Mouse (Mus musculus): Measurements from ENCODE around the gene Rere. TPM values are rescaled to one million over a fixed set of nuclear protein-coding genes. Genes with fewer than 3 reads are reported as not detected.

The Rere gene
- total and polyA plus RNA-seq, 3 experiments: 19.3 to 46.4 (median 39.0) TPM

- Histone ChIP-seq H3K4me1 (ENCODE audit: control insufficient read depth, insufficient read depth, low read length) (no peaks in the 10 kb centered on the region), H3K4me3 (no peak overlapping the region), H3K27ac (no peak overlapping the region), H3K36me3 (ENCODE audit: control insufficient read depth, insufficient read depth, low read length) (no peaks in the 10 kb centered on the region), H3K9ac (ENCODE audit: low read depth, low read length) (no peak overlapping the region), H3K79me2 (replicated peaks; ENCODE audit: control insufficient read depth, insufficient read depth, low read length) (no peaks in the 10 kb centered on the region), H3K27me3 (ENCODE audit: control insufficient read depth, insufficient read depth, low read length) (no peaks in the 10 kb centered on the region)
- DNase-seq: no peak
- 60% methylated on average over 11 of the region's 11 CpGs for WGBS
- intact Hi-C loops (cut with DNase I): loop anchor here (5.0 to 10.0 kb wide), 2 partner anchors 282 to 374 kb away; no protein-coding TSS in a partner anchor
- TF ChIP-seq POLR2A (IDR thresholded peaks at IDR 0.05; ENCODE audit: insufficient read depth, low read depth, low read length) (no peak), EP300 (IDR thresholded peaks at IDR 0.05; ENCODE audit: insufficient read depth, low read depth, low read length) (no peak), CTCF (IDR thresholded peaks at IDR 0.05) (no peak)
Observed at GRCm38 (mm10) chr4:150629266-150629665, 347.8 kb downstream of the Rere start.

GRCm38 (mm10) chr4:150635568-150635967 is 354.1 kb downstream of the Rere start:
- Histone ChIP-seq H3K27me3 (ENCODE audit: control insufficient read depth, insufficient read depth, low read length) (no peaks in the 10 kb centered on the region), H3K9ac (ENCODE audit: low read depth, low read length) (no peak overlapping the region), H3K4me1 (ENCODE audit: control insufficient read depth, insufficient read depth, low read length) (no peaks in the 10 kb centered on the region), H3K27ac (no peak overlapping the region), H3K36me3 (ENCODE audit: control insufficient read depth, insufficient read depth, low read length) (no peaks in the 10 kb centered on the region), H3K4me3 (no peak overlapping the region), H3K79me2 (replicated peaks; ENCODE audit: control insufficient read depth, insufficient read depth, low read length) (no peaks in the 10 kb centered on the region)
- no peak for TF ChIP-seq POLR2A (IDR thresholded peaks at IDR 0.05; ENCODE audit: insufficient read depth, low read depth, low read length)
- no peak for TF ChIP-seq CTCF (IDR thresholded peaks at IDR 0.05)
- TF ChIP-seq EP300 (IDR thresholded peaks at IDR 0.05; ENCODE audit: insufficient read depth, low read depth, low read length): no peak
- DNase-seq: no peak
- WGBS: 73% methylated on average over 10 of the region's 10 CpGs
- intact Hi-C loops (cut with DNase I): no loop called here

- Histone ChIP-seq H3K27ac (no peak overlapping the region), H3K4me1 (ENCODE audit: control insufficient read depth, insufficient read depth, low read length) (no peaks in the 10 kb centered on the region), H3K36me3 (ENCODE audit: control insufficient read depth, insufficient read depth, low read length) (no peaks in the 10 kb centered on the region), H3K9ac (ENCODE audit: low read depth, low read length) (no peak overlapping the region), H3K4me3 (no peak overlapping the region), H3K79me2 (replicated peaks; ENCODE audit: control insufficient read depth, insufficient read depth, low read length) (no peaks in the 10 kb centered on the region), H3K27me3 (ENCODE audit: control insufficient read depth, insufficient read depth, low read length) (no peaks in the 10 kb centered on the region)
- intact Hi-C loops (cut with DNase I): no loop called here
- no peak for DNase-seq
- 89% methylated on average over 6 of the region's 6 CpGs for WGBS
- no peak for TF ChIP-seq EP300 (IDR thresholded peaks at IDR 0.05; ENCODE audit: insufficient read depth, low read depth, low read length)
- no peak for TF ChIP-seq POLR2A (IDR thresholded peaks at IDR 0.05; ENCODE audit: insufficient read depth, low read depth, low read length)
- no peak for TF ChIP-seq CTCF (IDR thresholded peaks at IDR 0.05)
Observed at GRCm38 (mm10) chr4:150636635-150637034, 355.2 kb downstream of the Rere start.

GRCm38 (mm10) chr4:150644299-150644698 is 362.9 kb downstream of the Rere start:
- Histone ChIP-seq H3K4me1 (ENCODE audit: control insufficient read depth, insufficient read depth, low read length) (no peaks in the 10 kb centered on the region), H3K4me3 (no peak overlapping the region), H3K9ac (ENCODE audit: low read depth, low read length) (no peak overlapping the region), H3K79me2 (replicated peaks; ENCODE audit: control insufficient read depth, insufficient read depth, low read length) (no peaks in the 10 kb centered on the region), H3K27me3 (ENCODE audit: control insufficient read depth, insufficient read depth, low read length) (no peaks in the 10 kb centered on the region), H3K36me3 (ENCODE audit: control insufficient read depth, insufficient read depth, low read length) (no peaks in the 10 kb centered on the region), H3K27ac (no peak overlapping the region)
- TF ChIP-seq EP300 (IDR thresholded peaks at IDR 0.05; ENCODE audit: insufficient read depth, low read depth, low read length): no peak
- TF ChIP-seq POLR2A (IDR thresholded peaks at IDR 0.05; ENCODE audit: insufficient read depth, low read depth, low read length): no peak
- no peak for TF ChIP-seq CTCF (IDR thresholded peaks at IDR 0.05)
- intact Hi-C loops (cut with DNase I): no loop called here
- DNase-seq: no peak
- WGBS: 88% methylated on average over 9 of the region's 9 CpGs

GRCm38 (mm10) chr4:150649327-150649726 is 367.9 kb downstream of the Rere start:
- TF ChIP-seq EP300 (IDR thresholded peaks at IDR 0.05; ENCODE audit: insufficient read depth, low read depth, low read length) (no peak), POLR2A (IDR thresholded peaks at IDR 0.05; ENCODE audit: insufficient read depth, low read depth, low read length) (no peak), CTCF (IDR thresholded peaks at IDR 0.05) (no peak)
- Histone ChIP-seq H3K9ac (ENCODE audit: low read depth, low read length) (no peak overlapping the region), H3K4me1 (ENCODE audit: control insufficient read depth, insufficient read depth, low read length) (no peaks in the 10 kb centered on the region), H3K27me3 (ENCODE audit: control insufficient read depth, insufficient read depth, low read length) (peaks cover 4% of the 10 kb centered on the region; the same call in 1 of the 2 replicates), H3K4me3 (no peak overlapping the region), H3K79me2 (replicated peaks; ENCODE audit: control insufficient read depth, insufficient read depth, low read length) (no peaks in the 10 kb centered on the region), H3K36me3 (ENCODE audit: control insufficient read depth, insufficient read depth, low read length) (no peaks in the 10 kb centered on the region), H3K27ac (no peak overlapping the region)
- intact Hi-C loops (cut with DNase I): no loop called here
- no peak for DNase-seq
- WGBS: 42% methylated on average over 5 of the region's 5 CpGs

GRCm38 (mm10) chr4:150651390-150652277 is 370.2 kb downstream of the Rere start, which contains the start of gene Slc45a1:
Slc45a1 (minus strand) TSS chr4:150652174.
- H3K27me3 ChIP-seq (ENCODE audit: control insufficient read depth, insufficient read depth, low read length): peaks cover 4% of the 10 kb centered on the region; the same call in 1 of the 2 replicates

More at GRCm38 (mm10) chr4:150651390-150652277, 370.2 kb downstream of the Rere start, which contains the start of gene Slc45a1:
- no peak for DNase-seq
- intact Hi-C loops (cut with DNase I): no loop called here
- 13% methylated on average over 41 of the region's 41 CpGs for WGBS
- no peak for TF ChIP-seq EP300 (IDR thresholded peaks at IDR 0.05; ENCODE audit: insufficient read depth, low read depth, low read length)
- TF ChIP-seq POLR2A (IDR thresholded peaks at IDR 0.05; ENCODE audit: insufficient read depth, low read depth, low read length): no peak
- no peak for TF ChIP-seq CTCF (IDR thresholded peaks at IDR 0.05)
- no peak within 1 kb of the TSS for H3K4me3 ChIP-seq
- no peaks in the 10 kb centered on the region for H3K79me2 ChIP-seq (replicated peaks; ENCODE audit: control insufficient read depth, insufficient read depth, low read length)
- H3K4me1 ChIP-seq (ENCODE audit: control insufficient read depth, insufficient read depth, low read length): no peaks in the 10 kb centered on the region; the same call in 1 of the 2 replicates
- H3K36me3 ChIP-seq (ENCODE audit: control insufficient read depth, insufficient read depth, low read length): no peaks in the 10 kb centered on the region
- no peak within 1 kb of the TSS for H3K27ac ChIP-seq
- H3K9ac ChIP-seq (ENCODE audit: low read depth, low read length): no peak within 1 kb of the TSS

All from heart, adult 2 months (tissue).